Mouse (Mus musculus) thymus, adult 2 months (tissue): ENCODE data around the gene Dact2. TPM values are rescaled to one million over a fixed set of nuclear protein-coding genes. Genes with fewer than 3 reads are reported as not detected.

Experiments used
- DNase-seq: peaks from one replicate; pipeline ENCODE4 v3.0.0; 2021
- H3K27ac ChIP-seq: fragments of 200-500 bp; 2 replicates; pipeline ENCODE4 v1.5.1; 2012; ENCODE audit warnings: low read length, control low read depth; ENCODE audit not compliant: control insufficient read depth, insufficient read depth
- H3K27me3 ChIP-seq: fragments of 200-500 bp; 2 replicates; pipeline ENCODE4 v1.6.1; 2012; ENCODE audit warnings: mild to moderate bottlenecking, low read length, moderate library complexity, mixed read lengths; ENCODE audit not compliant: control insufficient read depth, insufficient read depth
- H3K36me3 ChIP-seq: fragments of 200-500 bp; 2 replicates; pipeline ENCODE4 v1.6.1; 2012; ENCODE audit warnings: mild to moderate bottlenecking, low read length, moderate library complexity; ENCODE audit not compliant: control insufficient read depth, insufficient read depth
- H3K4me1 ChIP-seq: fragments of 200-500 bp; replicated peaks from 2 replicates; pipeline ENCODE4 v1.6.1; 2012; ENCODE audit warnings: low read length; ENCODE audit not compliant: control insufficient read depth, insufficient read depth
- H3K4me3 ChIP-seq: fragments of 200-500 bp; 2 replicates; pipeline ENCODE4 v1.5.1; 2012; ENCODE audit warnings: mild to moderate bottlenecking, low read length, control low read depth, moderate library complexity; ENCODE audit not compliant: control insufficient read depth, insufficient read depth
- CTCF ChIP-seq: fragments of 200-500 bp; IDR thresholded peaks from 2 replicates; pipeline ENCODE4 v1.5.1; 2012; ENCODE audit warnings: mild to moderate bottlenecking, control low read depth, low read length, moderate library complexity, borderline replicate concordance; ENCODE audit not compliant: control insufficient read depth, poor library complexity, insufficient read depth; ENCODE audit errors: extremely low read depth
- POLR2A ChIP-seq: fragments of 200-500 bp; IDR thresholded peaks from 2 replicates; pipeline ENCODE4 v1.6.1; 2012; ENCODE audit warnings: mild to moderate bottlenecking, low read length, control low read depth, moderate library complexity; ENCODE audit not compliant: control insufficient read depth, poor library complexity, insufficient read depth; ENCODE audit errors: extremely low read depth
- WGBS: fragments of 180-500 bp; shearing (Covaris S2); methylation state at CpG from one replicate; pipeline ENCODE4 v1.1.7; 2018; 5-methylcytosine and 5-hydroxymethylcytosine counted together
- polyA plus RNA-seq: library from polyadenylated mRNA; depleted of rRNA; stranded (reverse); fragments of >200 nt; gene quantifications from 2 replicates; pipeline ENCODE4 v1.2.3, GENCODE M21; 2012

The Dact2 gene
- polyA plus RNA-seq, 1 experiment, result 45.8 TPM

- Histone ChIP-seq H3K36me3 (no peaks in the 10 kb centered on the region), H3K27ac (no peak overlapping the region), H3K4me3 (no peak overlapping the region), H3K27me3 (no peaks in the 10 kb centered on the region), H3K4me1 (no peaks in the 10 kb centered on the region)
- TF ChIP-seq CTCF, result no peak
- no peak for TF ChIP-seq POLR2A
- WGBS, result 91% methylated on average over 8 of the region's 8 CpGs
- DNase-seq, result no peak
Observed at GRCm38 (mm10) chr17:14242634-14243033, 38.5 kb upstream of the Dact2 start.

GRCm38 (mm10) chr17:14239960-14240359 is 35.9 kb upstream of the Dact2 start:
- TF ChIP-seq CTCF, result no peak
- no peak for TF ChIP-seq POLR2A
- WGBS, result 77% methylated on average over 10 of the region's 10 CpGs
- no peak for DNase-seq
- H3K36me3 ChIP-seq, result no peaks in the 10 kb centered on the region
- H3K27me3 ChIP-seq, result no peaks in the 10 kb centered on the region
- H3K4me3 ChIP-seq, result no peak overlapping the region
- no peak overlapping the region for H3K27ac ChIP-seq
- H3K4me1 ChIP-seq, result no peaks in the 10 kb centered on the region

GRCm38 (mm10) chr17:14237134-14237533 is 33.0 kb upstream of the Dact2 start:
- Histone ChIP-seq H3K36me3 (no peaks in the 10 kb centered on the region), H3K27ac (no peak overlapping the region), H3K4me1 (no peaks in the 10 kb centered on the region), H3K27me3 (no peaks in the 10 kb centered on the region), H3K4me3 (no peak overlapping the region)
- TF ChIP-seq CTCF (no peak), POLR2A (no peak)
- 69% methylated on average over 6 of the region's 6 CpGs for WGBS
- DNase-seq, result no peak

GRCm38 (mm10) chr17:14234774-14235389 is 30.8 kb upstream of the Dact2 start:
- Histone ChIP-seq H3K4me1 (no peaks in the 10 kb centered on the region), H3K4me3 (no peak overlapping the region), H3K27me3 (no peaks in the 10 kb centered on the region), H3K27ac (no peak overlapping the region), H3K36me3 (no peaks in the 10 kb centered on the region)
- no peak for DNase-seq
- WGBS, result 65% methylated on average over 12 of the region's 12 CpGs
- TF ChIP-seq CTCF (no peak), POLR2A (no peak)

- Histone ChIP-seq H3K27ac (no peak overlapping the region), H3K4me1 (no peaks in the 10 kb centered on the region), H3K36me3 (no peaks in the 10 kb centered on the region), H3K27me3 (no peaks in the 10 kb centered on the region), H3K4me3 (no peak overlapping the region)
- no peak for TF ChIP-seq CTCF
- no peak for TF ChIP-seq POLR2A
- no peak for DNase-seq
- 26% methylated on average over 4 of the region's 4 CpGs for WGBS
Observed at GRCm38 (mm10) chr17:14233658-14234057, 29.6 kb upstream of the Dact2 start.

- TF ChIP-seq CTCF (no peak), POLR2A (no peak)
- Histone ChIP-seq H3K36me3 (no peaks in the 10 kb centered on the region), H3K27me3 (no peaks in the 10 kb centered on the region), H3K27ac (no peak overlapping the region), H3K4me3 (no peak overlapping the region), H3K4me1 (no peaks in the 10 kb centered on the region)
- peak; percentile 40 for DNase-seq
- 58% methylated on average over 3 of the region's 3 CpGs for WGBS
Observed at GRCm38 (mm10) chr17:14232629-14233028, 28.5 kb upstream of the Dact2 start.
